Mouse (Mus musculus) liver, embryonic 12.5 days (tissue): Measurements from ENCODE around the gene Nos1ap. TPM values are rescaled to one million over a fixed set of nuclear protein-coding genes. Genes with fewer than 3 reads are reported as not detected.

Experiments
- ATAC-seq: fragments of 200-750 bp; cut with Nextera tagmentation; 2 replicates; pipeline ENCODE4 v1.8.0; 2017; ENCODE audit warnings: moderate number of reproducible peaks, mild to moderate bottlenecking, moderate library complexity
- H3K27ac ChIP-seq: fragments of 300-500 bp; sonication (generic); 2 replicates; pipeline ENCODE4 v1.5.1; 2016; ENCODE audit warnings: mild to moderate bottlenecking
- H3K27me3 ChIP-seq: fragments of 300-500 bp; sonication (generic); replicated peaks from 2 replicates; pipeline ENCODE4 v1.6.1; 2016; ENCODE audit warnings: mild to moderate bottlenecking, moderate library complexity
- H3K36me3 ChIP-seq: fragments of 300-500 bp; sonication (generic); 2 replicates; pipeline ENCODE4 v1.6.1; 2016; ENCODE audit warnings: mild to moderate bottlenecking, moderate library complexity
- H3K4me1 ChIP-seq: fragments of 300-500 bp; sonication (generic); 2 replicates; pipeline ENCODE4 v1.6.1; 2016
- H3K4me2 ChIP-seq: fragments of 300-500 bp; sonication (generic); 2 replicates; pipeline ENCODE4 v1.6.1; 2016; ENCODE audit warnings: mild to moderate bottlenecking, moderate library complexity
- H3K4me3 ChIP-seq: fragments of 300-500 bp; sonication (generic); 2 replicates; pipeline ENCODE4 v1.5.1; 2016; ENCODE audit warnings: mild to moderate bottlenecking, moderate library complexity
- H3K9ac ChIP-seq: fragments of 300-500 bp; sonication (generic); 2 replicates; pipeline ENCODE4 v1.6.1; 2016; ENCODE audit warnings: mild to moderate bottlenecking, moderate library complexity
- H3K9me3 ChIP-seq: fragments of 300-500 bp; sonication (generic); replicated peaks from 2 replicates; pipeline ENCODE4 v1.6.1; 2016; ENCODE audit warnings: mild to moderate bottlenecking, moderate library complexity
- WGBS: fragments of 180-500 bp; shearing (Covaris S2); methylation state at CpG from one replicate; pipeline ENCODE4 v1.1.7; 2016; ENCODE audit not compliant: insufficient replicate concordance; 5-methylcytosine and 5-hydroxymethylcytosine counted together
- polyA plus RNA-seq: library from polyadenylated mRNA; unstranded; fragments of >200 nt; fragmentation: Nextera tagmentation; extraction: Ambion mirVana; gene quantifications from 2 replicates; pipeline ENCODE4 v1.2.1, GENCODE M21; 2016

Nos1ap gene
- polyA plus RNA-seq, 1 experiment from 2014 or later: 6.2 TPM

DNA sequence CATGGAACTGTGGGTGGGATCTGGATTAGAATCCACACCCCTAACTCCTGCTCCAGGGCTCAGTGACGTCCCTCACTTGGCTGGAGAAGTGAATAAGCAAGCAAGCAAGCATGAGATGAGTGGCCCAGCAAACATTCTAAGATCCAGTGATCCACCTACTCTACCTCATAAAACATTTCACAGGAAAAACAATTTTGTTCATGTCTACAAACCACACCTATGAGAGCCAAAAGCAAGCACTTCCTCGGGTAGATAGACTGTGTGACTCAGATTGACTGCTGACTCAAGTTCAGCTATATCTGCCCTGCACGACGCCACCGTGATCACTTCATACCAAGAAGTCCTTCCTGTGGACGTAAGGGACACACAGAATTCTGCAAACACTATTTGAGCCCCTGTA is 116.2 kb downstream of the Nos1ap start:
- 61% methylated on average over 6 of the region's 6 CpGs for WGBS

DNA sequence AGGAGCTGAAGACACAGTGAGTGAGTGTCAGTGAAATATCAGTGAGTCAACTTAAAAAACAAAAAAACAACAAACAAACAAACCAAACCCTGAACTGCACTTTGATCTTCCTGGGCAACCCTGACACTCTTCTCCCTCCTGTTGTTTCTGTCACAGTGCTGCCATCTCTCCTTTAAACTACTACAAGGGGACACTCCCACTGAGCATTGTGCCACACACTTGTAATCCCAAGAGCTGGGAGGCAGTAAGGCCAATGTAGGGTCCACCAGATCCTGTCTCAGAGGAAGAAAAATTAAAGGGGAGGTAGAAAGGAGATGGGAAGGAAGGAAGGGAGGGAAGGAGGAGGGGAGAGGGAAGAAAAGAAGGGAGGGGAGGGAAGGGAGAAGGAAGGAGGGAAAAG is 116.8 kb downstream of the Nos1ap start:
- peaks cover 8% of the 10 kb centered on the region for H3K4me1 ChIP-seq
- ATAC-seq: no peak

More for the DNA sequence above, 116.2 kb downstream of the Nos1ap start:
- H3K27ac ChIP-seq: no peak overlapping the region
- ATAC-seq: no peak
- no peaks in the 10 kb centered on the region for H3K27me3 ChIP-seq
- no peaks in the 10 kb centered on the region for H3K9me3 ChIP-seq
- no peak overlapping the region for H3K4me3 ChIP-seq
- H3K4me1 ChIP-seq: peaks cover 14% of the 10 kb centered on the region
- H3K4me2 ChIP-seq: no peak overlapping the region
- no peak overlapping the region for H3K9ac ChIP-seq
- H3K36me3 ChIP-seq: no peaks in the 10 kb centered on the region

DNA sequence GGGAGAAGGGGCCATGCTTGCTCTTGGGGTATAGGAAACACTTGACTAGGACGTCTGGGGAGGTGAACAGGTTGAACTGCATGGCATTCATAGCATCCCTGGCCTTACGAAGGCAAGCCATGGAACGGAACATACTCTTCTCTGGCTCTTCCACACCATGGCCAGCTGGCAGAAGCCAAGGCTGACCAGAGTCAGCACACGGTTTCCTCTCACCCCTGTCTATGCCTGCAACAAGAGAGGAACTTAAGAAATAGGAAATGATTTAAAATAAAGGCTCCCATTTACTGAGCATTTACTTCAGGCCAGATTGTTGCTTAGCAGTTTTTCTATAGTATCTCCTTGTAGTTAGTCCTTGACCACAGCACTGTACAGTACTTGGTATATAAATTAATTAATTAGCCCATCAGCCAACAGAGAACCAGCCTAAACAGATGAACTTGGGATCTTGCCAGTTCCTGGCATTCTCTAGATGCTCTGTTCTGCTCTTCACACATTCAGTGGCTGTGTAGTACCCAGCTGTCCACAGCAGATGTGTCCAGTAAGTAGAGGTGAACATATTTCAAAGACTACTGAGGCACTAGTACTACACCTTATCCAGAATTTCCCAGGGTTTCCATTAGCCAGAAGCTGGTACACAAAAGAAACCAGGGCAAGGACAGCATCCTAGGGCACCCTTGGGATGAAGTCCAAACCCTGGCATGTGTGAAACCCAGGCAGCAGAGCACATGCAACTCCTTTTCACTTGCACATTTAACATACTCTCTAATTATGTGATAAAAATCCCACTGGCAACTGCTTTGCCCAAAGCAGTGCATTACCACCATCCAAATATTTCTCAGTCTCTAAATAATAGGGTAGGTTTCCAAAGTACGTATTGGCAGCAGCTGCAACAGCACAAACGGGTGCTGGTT is 123.3 kb downstream of the Nos1ap start:
- H3K27me3 ChIP-seq: no peaks in the 10 kb centered on the region
- 44% methylated on average over 6 of the region's 6 CpGs for WGBS
- no peaks in the 10 kb centered on the region for H3K4me1 ChIP-seq
- no peak for ATAC-seq
- no peak overlapping the region for H3K4me2 ChIP-seq
- H3K27ac ChIP-seq: no peak overlapping the region
- H3K4me3 ChIP-seq: no peak overlapping the region
- no peaks in the 10 kb centered on the region for H3K9me3 ChIP-seq
- no peaks in the 10 kb centered on the region for H3K36me3 ChIP-seq
- no peak overlapping the region for H3K9ac ChIP-seq

More for the DNA sequence above, 116.8 kb downstream of the Nos1ap start:
- Histone ChIP-seq H3K36me3 (no peaks in the 10 kb centered on the region), H3K27ac (no peak overlapping the region), H3K9me3 (no peaks in the 10 kb centered on the region), H3K27me3 (no peaks in the 10 kb centered on the region), H3K9ac (no peak overlapping the region), H3K4me3 (no peak overlapping the region), H3K4me2 (no peak overlapping the region)

- H3K4me1 ChIP-seq: 0 out of 2 replicates have a peak, but pooled peaks cover 6% of the 10 kb centered on the region
- no peak overlapping the region for H3K4me2 ChIP-seq
- no peak for ATAC-seq
- no peaks in the 10 kb centered on the region for H3K9me3 ChIP-seq
- no peaks in the 10 kb centered on the region for H3K27me3 ChIP-seq
- 63% methylated on average over 1 of the region's 1 CpGs for WGBS
- no peak overlapping the region for H3K4me3 ChIP-seq
- no peak overlapping the region for H3K27ac ChIP-seq
- H3K36me3 ChIP-seq: no peaks in the 10 kb centered on the region
- no peak overlapping the region for H3K9ac ChIP-seq
Observed at GRCm38 (mm10) chr1:170462140-170462539, 127.5 kb downstream of the Nos1ap start.

GRCm38 (mm10) chr1:170459896-170460602 is 129.6 kb downstream of the Nos1ap start:
- H3K9me3 ChIP-seq: no peaks in the 10 kb centered on the region
- H3K27me3 ChIP-seq: no peaks in the 10 kb centered on the region
- H3K4me1 ChIP-seq: 0 out of 2 replicates have a peak, but pooled peaks cover 6% of the 10 kb centered on the region
- H3K4me3 ChIP-seq: no peak overlapping the region
- no peak overlapping the region for H3K4me2 ChIP-seq
- ATAC-seq: no peak
- no peak overlapping the region for H3K9ac ChIP-seq
- 58% methylated on average over 5 of the region's 5 CpGs for WGBS
- no peak overlapping the region for H3K27ac ChIP-seq
- no peaks in the 10 kb centered on the region for H3K36me3 ChIP-seq

GRCm38 (mm10) chr1:170457673-170458072 is 132.0 kb downstream of the Nos1ap start:
- 44% methylated on average over 4 of the region's 4 CpGs for WGBS
- H3K9me3 ChIP-seq: no peaks in the 10 kb centered on the region
- no peak for ATAC-seq
- H3K27me3 ChIP-seq: no peaks in the 10 kb centered on the region
- H3K4me3 ChIP-seq: no peak overlapping the region
- no peaks in the 10 kb centered on the region for H3K36me3 ChIP-seq
- 0 out of 2 replicates have a peak, but pooled peaks cover 6% of the 10 kb centered on the region for H3K4me1 ChIP-seq
- H3K4me2 ChIP-seq: no peak overlapping the region
- no peak overlapping the region for H3K27ac ChIP-seq
- no peak overlapping the region for H3K9ac ChIP-seq

- Histone ChIP-seq H3K4me2 (no peak overlapping the region), H3K4me1 (0 out of 2 replicates have a peak, but pooled peaks cover 6% of the 10 kb centered on the region), H3K27ac (no peak overlapping the region), H3K9ac (no peak overlapping the region), H3K27me3 (no peaks in the 10 kb centered on the region), H3K9me3 (no peaks in the 10 kb centered on the region), H3K36me3 (no peaks in the 10 kb centered on the region), H3K4me3 (no peak overlapping the region)
- no peak for ATAC-seq
- 74% methylated on average over 14 of the region's 14 CpGs for WGBS
Observed at GRCm38 (mm10) chr1:170455910-170456700, 133.6 kb downstream of the Nos1ap start.

- H3K27me3 ChIP-seq: no peaks in the 10 kb centered on the region
- H3K36me3 ChIP-seq: no peaks in the 10 kb centered on the region
- WGBS: 58% methylated on average over 3 of the region's 3 CpGs
- 0 out of 2 replicates have a peak, but pooled peaks cover 6% of the 10 kb centered on the region for H3K4me1 ChIP-seq
- ATAC-seq: no peak
- no peaks in the 10 kb centered on the region for H3K9me3 ChIP-seq
- H3K27ac ChIP-seq: no peak overlapping the region
- no peak overlapping the region for H3K4me3 ChIP-seq
- no peak overlapping the region for H3K4me2 ChIP-seq
- H3K9ac ChIP-seq: no peak overlapping the region
Observed at GRCm38 (mm10) chr1:170455387-170455786, 134.3 kb downstream of the Nos1ap start.

GRCm38 (mm10) chr1:170453455-170453854 is 136.2 kb downstream of the Nos1ap start:
- H3K9me3 ChIP-seq: no peaks in the 10 kb centered on the region
- WGBS: 48% methylated on average over 3 of the region's 3 CpGs
- no peak overlapping the region for H3K27ac ChIP-seq
- no peak for ATAC-seq
- H3K36me3 ChIP-seq: no peaks in the 10 kb centered on the region
- H3K4me1 ChIP-seq: 0 out of 2 replicates have a peak, but pooled peaks cover 6% of the 10 kb centered on the region
- H3K4me3 ChIP-seq: no peak overlapping the region
- no peak overlapping the region for H3K4me2 ChIP-seq
- no peak overlapping the region for H3K9ac ChIP-seq
- no peaks in the 10 kb centered on the region for H3K27me3 ChIP-seq

GRCm38 (mm10) chr1:170448244-170448643 is 141.4 kb downstream of the Nos1ap start:
- Histone ChIP-seq H3K27ac (no peak overlapping the region), H3K27me3 (no peaks in the 10 kb centered on the region; the same call in 1 of the 2 replicates), H3K4me2 (no peak overlapping the region), H3K9ac (no peak overlapping the region), H3K36me3 (no peaks in the 10 kb centered on the region), H3K4me1 (no peaks in the 10 kb centered on the region), H3K4me3 (no peak overlapping the region), H3K9me3 (no peaks in the 10 kb centered on the region)
- 36% methylated on average over 2 of the region's 2 CpGs for WGBS
- ATAC-seq: no peak

DNA sequence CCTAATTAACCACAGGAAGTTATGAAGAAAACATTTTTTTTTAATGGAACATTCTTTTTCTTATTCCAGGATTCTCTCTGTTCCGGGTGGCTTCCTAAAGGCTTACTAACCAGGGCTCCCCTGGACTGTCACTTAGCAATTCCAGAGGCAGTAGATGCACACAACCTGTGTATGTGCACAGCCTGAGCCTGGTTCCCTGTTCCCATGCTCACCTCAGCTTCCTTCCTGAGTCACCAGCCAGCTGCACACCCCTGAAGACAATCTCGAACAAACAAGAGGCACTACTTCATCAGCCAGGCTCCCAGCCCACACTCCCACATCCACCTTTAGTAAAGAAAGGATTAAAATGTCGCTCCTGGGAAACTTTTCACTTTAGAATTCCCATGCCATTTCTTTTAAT is 144.2 kb downstream of the Nos1ap start:
- Histone ChIP-seq H3K4me1 (no peaks in the 10 kb centered on the region), H3K9me3 (no peaks in the 10 kb centered on the region), H3K27ac (no peak overlapping the region), H3K27me3 (no peaks in the 10 kb centered on the region; the same call in 1 of the 2 replicates), H3K9ac (no peak overlapping the region), H3K36me3 (no peaks in the 10 kb centered on the region), H3K4me2 (no peak overlapping the region), H3K4me3 (no peak overlapping the region)
- ATAC-seq: no peak
- 43% methylated on average over 3 of the region's 3 CpGs for WGBS
